Mouse (Mus musculus) kidney, postnatal 25 days (tissue): ENCODE results near the gene Atg4d.
"Not testable (repeated sequence)": the region's sequence is repeated elsewhere in the genome, so short reads cannot be mapped to it uniquely, and the experiment has no call there.

Experiments
- DNase-seq, 2 experiments: peaks; one replicate each; pipeline ENCODE4 v3.0.0; 2021; ENCODE audit warnings: mixed read lengths in 2 of 2

Gene Atg4d

GRCm38 (mm10) chr9:21241343-21241742, 23.8 kb upstream of the Atg4d start:
- peak; percentile 88 to 94 for DNase-seq

GRCm38 (mm10) chr9:21243826-21244427, 21.2 kb upstream of the Atg4d start:
- DNase-seq, result no peak

DNA sequence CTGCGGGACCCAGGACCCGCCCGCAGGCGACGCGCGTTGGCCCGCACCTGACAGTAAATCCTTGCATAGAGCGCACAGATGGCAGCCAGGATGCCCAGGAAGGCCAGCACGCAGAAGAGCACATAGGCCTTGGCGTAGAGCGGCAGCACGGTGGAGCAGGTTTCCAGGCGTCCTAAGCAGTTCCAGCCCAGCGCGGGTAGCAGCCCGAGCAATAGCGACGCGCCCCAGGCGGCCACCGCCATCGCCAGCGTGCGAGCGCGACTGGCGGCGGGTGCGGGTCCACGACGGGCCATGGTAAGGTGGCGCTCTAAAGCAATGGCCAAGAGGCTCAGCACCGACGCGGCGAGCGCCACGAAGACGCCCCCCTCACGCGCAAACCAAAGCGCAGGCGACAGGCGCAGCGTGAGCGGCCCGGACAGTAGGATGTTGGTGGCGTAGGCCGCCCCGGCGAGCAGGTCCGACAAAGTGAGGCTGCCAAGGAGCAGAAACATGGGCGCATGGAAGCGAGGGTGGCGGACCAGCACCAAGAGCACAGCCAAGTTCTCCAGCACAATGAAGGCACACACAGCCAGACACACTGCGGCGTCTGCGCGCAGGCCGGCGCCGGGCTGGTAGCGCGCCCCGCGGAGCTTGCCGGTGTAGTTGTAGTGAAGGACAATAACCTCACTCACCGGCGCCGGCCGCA, 20.5 kb upstream of the Atg4d start:
- peak in 1 of 2 experiments; percentile 38 for DNase-seq

- DNase-seq, result no peak
Observed at GRCm38 (mm10) chr9:21245113-21245487, 20.0 kb upstream of the Atg4d start.

GRCm38 (mm10) chr9:21246342-21246741, 18.8 kb upstream of the Atg4d start:
- DNase-seq, result no peak

DNA sequence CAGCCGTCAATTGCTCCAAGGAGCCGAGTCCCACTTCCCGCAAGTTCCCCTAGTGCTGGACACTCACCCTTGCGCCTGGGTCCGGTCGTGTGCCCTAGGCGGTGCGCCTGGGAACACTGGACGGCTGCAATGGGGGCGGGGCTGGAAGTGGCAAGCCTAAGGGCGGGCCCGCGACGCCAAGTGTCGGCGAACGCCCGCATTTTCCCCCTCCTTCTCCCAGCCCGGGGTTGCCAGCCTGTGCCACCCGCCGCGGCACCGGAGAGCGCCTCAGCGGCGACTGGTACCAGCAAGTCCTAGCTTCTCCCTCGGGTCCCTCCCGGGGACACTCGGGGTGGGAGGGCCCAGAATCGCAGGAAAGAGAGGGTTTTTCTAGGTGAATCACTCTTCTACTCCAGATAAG, 16.8 kb upstream of the Atg4d start, which contains the start of gene S1pr5:
Gene S1pr5 (minus strand): TSS at position 118 of the 400 bp plus-strand sequence.
- DNase-seq, result peak; percentile 71 to 86

DNA sequence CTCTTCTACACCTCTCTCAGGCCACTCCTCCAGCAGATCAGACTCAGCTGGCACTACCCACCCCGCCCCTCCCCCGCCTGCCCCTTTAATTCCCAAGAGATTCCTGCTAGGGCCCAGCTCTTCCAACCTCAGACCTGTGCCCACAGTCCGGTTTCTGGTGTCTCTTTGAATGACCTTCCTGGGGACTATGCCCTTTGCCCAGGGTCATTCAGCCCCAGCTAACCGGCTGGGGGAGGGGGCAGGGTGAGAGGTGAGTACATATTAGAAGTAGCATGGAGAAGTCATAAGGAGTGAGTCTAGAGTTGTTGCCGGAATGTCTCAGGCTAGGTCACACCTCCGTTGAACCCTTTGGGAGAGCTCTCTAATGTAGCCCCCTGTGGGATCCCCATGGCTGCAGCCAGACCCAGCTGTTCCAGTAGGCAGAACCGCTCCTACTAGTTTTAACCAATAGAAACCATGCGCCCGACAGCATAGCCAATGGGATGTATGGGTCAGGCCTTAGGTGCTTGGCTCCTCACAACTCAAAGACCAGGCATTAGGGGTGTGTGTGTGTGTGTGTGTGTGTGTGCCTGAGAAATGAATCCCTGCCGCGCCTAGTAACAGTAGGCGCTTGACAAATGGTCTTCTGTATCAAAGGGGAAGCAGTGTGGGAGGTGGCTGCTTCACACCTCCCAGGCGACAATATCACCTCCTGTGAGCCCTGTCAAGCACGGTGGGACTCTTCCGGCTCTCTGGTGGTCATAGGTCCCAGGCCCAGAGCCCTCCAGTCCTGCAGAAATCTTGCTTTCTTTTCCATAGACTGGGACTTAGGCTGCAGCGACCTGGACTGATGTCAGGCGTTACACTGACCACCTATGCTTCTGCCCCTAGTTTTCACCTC, 15.2 kb upstream of the Atg4d start:
- peak in 1 of 2 experiments; percentile 39 for DNase-seq

- DNase-seq, result no peak
Observed at GRCm38 (mm10) chr9:21250509-21250908, 14.6 kb upstream of the Atg4d start.

DNA sequence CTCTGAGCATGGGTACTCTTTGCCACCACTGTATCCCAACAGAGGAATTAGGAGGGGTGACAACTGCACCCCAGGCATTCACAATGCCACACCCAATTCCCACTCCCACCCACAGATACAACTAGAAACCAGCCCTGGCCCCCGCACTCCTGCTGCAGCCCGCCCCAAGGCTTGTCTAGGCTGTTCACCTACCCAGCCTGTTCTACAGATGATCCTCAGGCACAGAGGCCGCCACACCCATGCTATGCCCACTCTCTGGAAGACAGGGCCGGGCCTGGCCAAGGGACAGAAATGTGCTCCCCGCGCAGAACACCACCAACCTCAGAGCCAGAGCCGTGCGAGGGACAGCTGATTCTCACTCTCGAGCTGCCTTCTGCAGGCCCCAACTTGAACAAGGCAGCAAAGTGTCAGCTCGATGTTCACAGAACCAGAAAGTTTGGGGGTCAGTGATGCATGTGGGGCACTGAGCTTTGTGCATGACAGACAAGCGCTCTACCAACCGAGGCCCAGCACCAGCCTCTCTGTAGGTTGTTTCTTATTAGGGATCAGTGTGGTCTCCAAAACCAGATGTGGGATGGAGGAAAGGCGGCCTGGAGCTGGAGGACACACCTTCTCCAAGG, 13.9 kb upstream of the Atg4d start:
- DNase-seq, result no peak

GRCm38 (mm10) chr9:21254690-21255089, 10.4 kb upstream of the Atg4d start:
- no peak for DNase-seq

- not testable (repeated sequence) for DNase-seq
Observed at GRCm38 (mm10) chr9:21256349-21256748, 8.7 kb upstream of the Atg4d start.

DNA sequence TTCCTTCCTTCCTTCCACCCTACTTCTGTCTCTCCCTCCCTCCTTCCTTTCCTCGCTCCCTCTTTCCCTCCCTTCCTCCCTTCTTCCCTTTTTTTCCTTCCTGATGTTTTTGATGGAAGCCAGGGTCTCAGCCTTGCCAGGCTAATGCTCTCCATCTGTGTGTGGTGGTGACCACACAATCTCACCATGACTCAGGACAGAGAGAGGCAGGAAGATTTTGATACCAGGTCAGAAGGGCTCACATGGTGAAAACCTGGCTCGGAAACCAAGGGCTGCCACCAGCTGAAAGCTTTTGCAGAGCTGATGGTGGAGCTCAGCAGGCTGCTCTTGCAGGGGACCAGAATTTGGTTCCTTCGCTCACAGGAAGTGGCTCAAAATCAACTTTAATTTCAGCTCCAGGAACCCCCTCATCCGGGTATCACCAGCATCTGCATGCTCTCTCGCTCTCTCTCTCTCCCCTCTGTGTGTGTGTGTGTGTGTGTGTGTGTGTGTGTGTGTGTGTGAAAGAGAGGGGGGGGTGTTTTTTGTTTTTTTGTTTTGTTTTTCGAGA, 4.5 kb upstream of the Atg4d start:
- no peak for DNase-seq

DNA sequence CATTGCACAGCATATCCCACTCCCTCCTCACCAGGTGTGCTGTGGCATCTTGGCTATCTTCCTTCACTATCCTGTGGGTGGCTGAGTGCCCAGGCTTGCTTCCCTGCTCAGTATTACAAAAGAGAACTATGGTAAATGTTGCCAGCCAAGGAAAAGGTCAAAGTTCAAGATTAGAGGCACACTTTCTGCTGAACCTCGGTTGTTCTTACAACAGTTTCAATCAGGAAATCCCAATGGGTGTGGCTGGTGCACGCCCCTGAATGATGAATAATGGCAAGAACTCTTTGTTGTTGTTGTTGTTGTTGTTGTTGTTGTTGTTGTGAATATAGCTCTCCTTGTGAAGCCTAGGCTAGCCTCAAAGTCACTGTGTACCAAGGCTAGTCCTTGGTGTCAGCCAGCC, 3.3 kb upstream of the Atg4d start:
- no peak for DNase-seq

GRCm38 (mm10) chr9:21264272-21264999, 657 bp upstream of the Atg4d start:
- DNase-seq, result peak in 1 of 2 experiments; percentile 39

DNA sequence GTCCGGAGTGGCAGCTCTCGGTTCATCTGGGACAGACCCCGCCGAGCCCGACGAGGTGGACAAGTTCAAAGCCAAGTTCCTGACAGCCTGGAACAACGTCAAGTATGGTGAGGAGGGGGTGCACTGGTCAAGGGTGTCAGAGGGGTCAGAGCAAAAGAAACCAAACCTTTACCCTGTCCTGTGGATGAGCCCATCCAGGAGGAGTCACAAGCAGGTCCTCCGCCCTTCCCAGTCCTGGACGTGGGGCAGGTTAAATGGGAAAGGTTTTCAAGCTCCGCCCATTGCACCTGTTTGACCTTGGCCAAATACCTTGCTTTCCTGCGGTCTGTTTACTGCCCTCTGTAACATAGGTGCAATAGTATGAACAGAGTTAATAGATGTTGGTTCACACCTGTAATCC, 518 bp downstream of the Atg4d start:
- peak; percentile 76 to 83 for DNase-seq

DNA sequence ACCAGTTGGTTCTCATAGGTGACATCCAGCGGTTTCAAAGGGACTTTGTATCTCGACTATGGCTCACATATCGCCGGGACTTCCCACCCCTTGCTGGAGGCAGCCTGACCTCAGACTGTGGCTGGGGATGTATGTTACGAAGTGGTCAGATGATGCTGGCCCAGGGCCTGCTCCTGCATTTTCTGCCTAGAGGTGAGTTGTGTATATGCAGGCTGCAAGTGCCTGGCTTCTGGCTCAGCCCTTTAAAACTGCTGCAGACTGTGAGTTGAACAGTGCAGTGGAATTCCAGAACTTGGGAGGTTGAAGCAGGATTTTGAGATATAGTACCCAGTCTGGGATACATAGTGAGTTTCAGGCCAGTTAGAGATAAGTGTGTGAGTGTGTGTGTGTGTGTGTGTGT, 1.8 kb downstream of the Atg4d start:
- peak in 1 of 2 experiments; percentile 39 for DNase-seq

GRCm38 (mm10) chr9:21268305-21268704, 3.2 kb downstream of the Atg4d start:
- no peak for DNase-seq

DNA sequence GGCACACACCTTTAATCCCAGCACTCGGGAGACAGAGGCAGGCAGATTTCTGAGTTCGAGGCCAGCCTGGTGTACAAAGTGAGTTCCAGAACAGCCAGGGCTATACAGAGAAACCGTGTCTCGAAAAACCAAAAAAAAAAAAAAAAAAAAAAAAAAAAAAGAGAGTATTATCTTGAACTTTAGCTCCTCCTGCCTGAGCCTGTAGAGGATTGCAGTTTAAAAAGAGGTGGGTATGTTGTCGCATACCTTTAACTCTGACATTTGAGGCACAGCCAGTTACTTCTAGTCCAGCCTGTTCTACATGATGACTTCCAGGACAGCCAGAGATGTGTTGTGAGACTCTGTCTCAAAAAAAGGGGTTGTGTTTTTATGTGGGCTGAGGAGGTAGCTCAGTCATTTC, 4.5 kb downstream of the Atg4d start:
- not testable (repeated sequence) for DNase-seq

- no peak for DNase-seq
Observed at GRCm38 (mm10) chr9:21272391-21272790, 7.3 kb downstream of the Atg4d start.

GRCm38 (mm10) chr9:21273094-21273493, 8.0 kb downstream of the Atg4d start:
- no peak for DNase-seq

GRCm38 (mm10) chr9:21273520-21274228, 8.6 kb downstream of the Atg4d start:
- DNase-seq, result peak in 1 of 2 experiments; percentile 52
